Mouse (Mus musculus) CH12F3 (cell line): ENCODE data around the gene Prdx6b.

Experiments
- in situ Hi-C: fragments of 300-500 bp; cut with MboI; formaldehyde crosslinking; loops from 2 replicates; pipeline ENCODE4 v1.14.3; 2020; ENCODE audit warnings: low sequenced_read_pairs

Gene Prdx6b

GRCm38 (mm10) chr2:80315242-80316161, 23.2 kb downstream of the Prdx6b start, which contains the start of gene Dnajc10:
TSS of gene Dnajc10 (plus strand) at chr2:80315466.
- in situ Hi-C loops = no loop called here

DNA sequence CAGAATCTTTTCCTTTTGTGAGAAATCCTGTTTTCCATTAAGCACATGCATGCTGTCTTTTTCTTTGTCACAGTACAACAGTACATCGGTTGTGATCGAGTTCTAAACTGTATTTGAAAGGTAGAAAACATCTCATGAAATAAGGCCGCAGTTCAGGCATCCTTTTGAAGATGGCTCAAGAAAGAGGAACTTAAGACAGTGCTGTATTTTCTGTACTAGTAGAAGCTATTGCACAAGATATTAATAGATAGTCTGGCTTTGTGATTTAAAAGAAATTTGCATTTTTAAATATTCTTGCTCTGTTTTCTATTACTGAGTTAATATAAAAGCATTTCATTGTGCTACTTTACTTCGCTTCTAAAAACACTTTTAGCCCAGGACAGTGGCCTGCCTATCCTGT, 30.6 kb downstream of the Prdx6b start:
- in situ Hi-C loops = no loop called here

DNA sequence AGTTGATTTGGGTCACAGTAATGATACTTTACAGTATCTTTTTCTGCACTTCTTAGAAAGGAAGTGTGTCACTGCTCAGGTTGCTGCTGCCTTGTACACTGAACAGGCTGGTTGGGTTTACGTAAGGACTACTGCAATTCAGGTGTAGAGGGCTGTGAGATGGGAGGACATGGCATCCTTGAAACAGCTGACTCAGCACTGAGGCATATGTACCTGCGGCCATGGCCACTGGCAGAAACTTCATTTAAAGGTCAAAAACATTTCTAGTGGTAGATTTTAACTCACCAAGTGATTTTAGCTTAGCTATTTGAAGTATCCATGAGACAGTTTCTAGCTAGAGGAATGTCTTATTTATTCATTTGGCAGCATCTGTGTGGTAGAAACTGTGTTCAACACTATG, 33.5 kb downstream of the Prdx6b start:
- in situ Hi-C loops = no loop called here

- in situ Hi-C loops = no loop called here
These were observed 35.0 kb downstream of the Prdx6b start for GRCm38 (mm10) chr2:80327272-80327671.

DNA sequence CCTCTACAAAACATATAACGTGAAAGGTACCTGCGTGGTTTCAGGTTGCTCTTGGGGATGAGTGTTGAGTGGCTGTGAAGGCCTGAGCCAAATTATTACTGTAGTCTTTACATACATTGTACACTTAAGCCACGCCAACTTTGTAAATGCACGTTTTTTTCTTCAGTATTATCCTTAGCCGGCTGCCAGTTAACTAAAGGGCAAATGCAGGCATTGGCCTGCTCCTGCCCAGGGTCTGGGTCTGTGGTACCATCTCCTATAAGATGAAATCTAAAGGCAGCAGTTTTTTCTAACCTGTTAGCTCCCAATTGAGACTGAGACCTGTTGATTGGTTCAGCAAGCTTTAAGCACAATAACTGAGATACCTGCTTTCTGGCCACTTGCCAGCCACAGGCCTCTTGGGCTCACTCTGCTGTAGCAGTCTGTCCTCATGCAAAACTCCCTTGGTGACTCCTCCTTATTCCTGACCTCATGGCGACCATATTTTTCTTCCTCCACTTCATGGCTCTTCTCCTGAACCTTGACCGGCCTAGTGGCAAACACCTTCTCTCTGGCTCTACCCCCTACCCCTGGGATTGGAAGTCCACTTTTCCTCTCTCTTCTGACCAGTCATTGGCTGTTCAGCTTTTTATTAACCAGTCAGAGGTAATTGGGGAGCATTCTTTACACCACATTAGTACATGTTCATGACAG, 36.8 kb downstream of the Prdx6b start:
- in situ Hi-C loops = no loop called here

DNA sequence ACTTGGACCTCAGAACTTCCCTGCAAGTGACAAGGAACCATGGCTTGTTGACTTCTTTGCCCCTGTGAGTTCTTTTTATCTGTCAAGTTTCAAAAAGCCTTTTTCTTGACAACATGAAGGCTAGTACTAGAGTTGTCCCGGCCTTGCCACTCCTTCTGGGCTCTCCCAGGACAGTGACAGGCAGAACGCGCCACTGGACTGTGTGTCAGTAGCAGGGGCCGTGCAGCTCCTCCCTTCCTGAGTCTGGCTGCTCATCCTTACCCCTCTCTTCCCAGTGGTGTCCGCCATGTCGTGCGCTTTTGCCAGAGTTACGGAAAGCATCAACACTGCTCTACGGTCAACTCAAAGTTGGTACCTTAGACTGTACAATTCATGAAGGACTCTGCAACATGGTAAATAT, 48.3 kb downstream of the Prdx6b start:
- in situ Hi-C loops = no loop called here
